Mouse (Mus musculus): ENCODE measurements around the gene Nt5m.

Gene Nt5m

GRCm38 (mm10) chr11:59839459-59840126 lies 346 bp downstream of the Nt5m start, which contains the start of gene Cops3:
Gene Cops3 (minus strand): TSS chr11:59839838.
- peak; percentile 94 for DNase-seq (ENCODE audit: extremely low spot score)

- no peak for DNase-seq (ENCODE audit: extremely low spot score)
Measured at GRCm38 (mm10) chr11:59846311-59846710, 7.1 kb downstream of the Nt5m start.

GRCm38 (mm10) chr11:59847131-59847530 lies 7.9 kb downstream of the Nt5m start:
- peak; percentile 46 for DNase-seq (ENCODE audit: extremely low spot score)

- DNase-seq (ENCODE audit: extremely low spot score), result peak; percentile 83
Measured at GRCm38 (mm10) chr11:59847891-59848884, 8.9 kb downstream of the Nt5m start.

GRCm38 (mm10) chr11:59852865-59853264 lies 13.6 kb downstream of the Nt5m start:
- DNase-seq (ENCODE audit: extremely low spot score), result no peak

GRCm38 (mm10) chr11:59860467-59860866 lies 21.2 kb downstream of the Nt5m start:
- DNase-seq (ENCODE audit: extremely low spot score), result no peak

- DNase-seq (ENCODE audit: extremely low spot score), result no peak
Measured at GRCm38 (mm10) chr11:59864316-59864715, 25.1 kb downstream of the Nt5m start.

- no peak for DNase-seq (ENCODE audit: extremely low spot score)
Measured at GRCm38 (mm10) chr11:59872124-59872523, 32.9 kb downstream of the Nt5m start.

GRCm38 (mm10) chr11:59880031-59880430 lies 40.8 kb downstream of the Nt5m start:
- DNase-seq (ENCODE audit: extremely low spot score), result peak; percentile 73

GRCm38 (mm10) chr11:59885217-59885986 lies 46.2 kb downstream of the Nt5m start:
- peak; percentile 29 for DNase-seq (ENCODE audit: extremely low spot score)

- DNase-seq (ENCODE audit: extremely low spot score), result no peak
Measured at GRCm38 (mm10) chr11:59886952-59887351, 47.7 kb downstream of the Nt5m start.

GRCm38 (mm10) chr11:59888151-59888550 lies 48.9 kb downstream of the Nt5m start:
- DNase-seq (ENCODE audit: extremely low spot score), result no peak

GRCm38 (mm10) chr11:59891854-59892253 lies 52.6 kb downstream of the Nt5m start:
- no peak for DNase-seq (ENCODE audit: extremely low spot score)

GRCm38 (mm10) chr11:59893153-59893788 lies 54.0 kb downstream of the Nt5m start:
- no peak for DNase-seq (ENCODE audit: extremely low spot score)

- no peak for DNase-seq (ENCODE audit: extremely low spot score)
Measured at GRCm38 (mm10) chr11:59894916-59895315, 55.7 kb downstream of the Nt5m start.

GRCm38 (mm10) chr11:59895316-59895715 lies 56.1 kb downstream of the Nt5m start:
- DNase-seq (ENCODE audit: extremely low spot score), result no peak

- no peak for DNase-seq (ENCODE audit: extremely low spot score)
Measured at GRCm38 (mm10) chr11:59897981-59898599, 58.8 kb downstream of the Nt5m start.

- no peak for DNase-seq (ENCODE audit: extremely low spot score)
Measured at GRCm38 (mm10) chr11:59899711-59900685, 60.8 kb downstream of the Nt5m start.

GRCm38 (mm10) chr11:59900995-59901394 lies 61.7 kb downstream of the Nt5m start:
- DNase-seq (ENCODE audit: extremely low spot score), result no peak

Measured in embryo, embryonic 9.5 days (tissue).